Mouse (Mus musculus) inflammation-experienced regulatory T-cells (primary cell): ENCODE results near the gene Tmem121. TPM values are rescaled to one million over a fixed set of nuclear protein-coding genes. Genes with fewer than 3 reads are reported as not detected.

Experiments used
- polyA plus RNA-seq, 2 experiments: library from polyadenylated mRNA; unstranded; fragments of 100-300 nt; shearing (Covaris generic); gene quantifications; one replicate each; pipeline ENCODE4 v1.2.1; 2017

Gene Tmem121
- polyA plus RNA-seq = under 1 TPM in 1 of 2 experiments, not detected in 1; 0.33 TPM

GRCm38 (mm10) chr12:113185442-113186291 lies at the start of gene Tmem121:
Gene Tmem121, plus strand, starts transcription at chr12:113185930.

GRCm38 (mm10) chr12:113139908-113140615 lies 45.7 kb upstream of the Tmem121 start, which contains the start of gene Crip2:
Gene Crip2, plus strand, starts transcription at chr12:113140236.

GRCm38 (mm10) chr12:113146112-113147057 lies 39.3 kb upstream of the Tmem121 start, which contains the start of gene Crip1:
Gene Crip1, plus strand, starts transcription at chr12:113146316.

GRCm38 (mm10) chr12:113155887-113156539 lies 29.7 kb upstream of the Tmem121 start, which contains the start of gene Tedc1:
Gene Tedc1, plus strand, starts transcription at chr12:113156421.

Other genes starting within 250 kb of the Tmem121 start
- 10 to 100 TPM; 33.2 to 42.5 TPM for gene Nudt14, start 243.8 kb upstream of the Tmem121 start, polyA plus RNA-seq
- 10 to 100 TPM; 48.9 to 59.9 TPM for gene Btbd6, start 209.4 kb upstream of the Tmem121 start, polyA plus RNA-seq
- gene Brf1, start 185.2 kb upstream of the Tmem121 start, polyA plus RNA-seq = 100 to 1,000 TPM; 160 to 184 TPM
- 10 to 100 TPM; 24.7 to 40.2 TPM for gene Pacs2, start 171.4 kb upstream of the Tmem121 start, polyA plus RNA-seq
- gene Tex22, start 111.4 kb upstream of the Tmem121 start, polyA plus RNA-seq = 1 to 10 TPM in 1 of 2 experiments, under 1 TPM in 1; 0.33 to 1.5 TPM
- gene Mta1, start 87.7 kb upstream of the Tmem121 start, polyA plus RNA-seq = 10 to 100 TPM; 32.3 to 32.7 TPM
- gene Crip2, start 45.7 kb upstream of the Tmem121 start, polyA plus RNA-seq = 1 to 10 TPM; 7.2 to 8.2 TPM
- gene Crip1, start 39.6 kb upstream of the Tmem121 start, polyA plus RNA-seq = 1,000 to 10,000 TPM in 1 of 2 experiments, 100 to 1,000 TPM in 1; 866 to 1,646 TPM
- gene Tedc1, start 29.5 kb upstream of the Tmem121 start, polyA plus RNA-seq = 10 to 100 TPM in 1 of 2 experiments, 1 to 10 TPM in 1; 5.6 to 16.2 TPM